Mouse (Mus musculus) cortical plate, adult 2 months (tissue): ENCODE measurements around the gene Zfp341.

Source experiments
- CTCF ChIP-seq: fragments of 200-500 bp; IDR thresholded peaks from 2 replicates; pipeline ENCODE4 v1.5.1; 2011; ENCODE audit warnings: mild to moderate bottlenecking, control low read depth, low read length; ENCODE audit not compliant: insufficient read depth; ENCODE audit errors: extremely low read depth
- POLR2A ChIP-seq: fragments of 200-500 bp; IDR thresholded peaks from 2 replicates; pipeline ENCODE4 v1.6.1; 2011; ENCODE audit warnings: mild to moderate bottlenecking, low read length, control low read depth; ENCODE audit not compliant: insufficient read depth; ENCODE audit errors: extremely low read depth

GRCm38 (mm10) chr2:154642712-154643385, 29.8 kb downstream of the Zfp341 start:
- TF ChIP-seq CTCF = no peak
- TF ChIP-seq POLR2A = no peak
